Mouse (Mus musculus) embryonic fibroblast, embryonic 13.5 days (primary cell): ENCODE data around the gene Zfp786.

Source experiments
- CTCF ChIP-seq: IDR thresholded peaks from 2 replicates; pipeline ENCODE4 v1.5.1; 2011; ENCODE audit warnings: mild to moderate bottlenecking, control low read depth, low read length, moderate library complexity, borderline replicate concordance; ENCODE audit not compliant: insufficient read depth
- POLR2A ChIP-seq: IDR thresholded peaks from 2 replicates; pipeline ENCODE4 v1.6.1; 2011; ENCODE audit warnings: low read depth, mild to moderate bottlenecking, control low read depth, low read length, moderate library complexity

DNA sequence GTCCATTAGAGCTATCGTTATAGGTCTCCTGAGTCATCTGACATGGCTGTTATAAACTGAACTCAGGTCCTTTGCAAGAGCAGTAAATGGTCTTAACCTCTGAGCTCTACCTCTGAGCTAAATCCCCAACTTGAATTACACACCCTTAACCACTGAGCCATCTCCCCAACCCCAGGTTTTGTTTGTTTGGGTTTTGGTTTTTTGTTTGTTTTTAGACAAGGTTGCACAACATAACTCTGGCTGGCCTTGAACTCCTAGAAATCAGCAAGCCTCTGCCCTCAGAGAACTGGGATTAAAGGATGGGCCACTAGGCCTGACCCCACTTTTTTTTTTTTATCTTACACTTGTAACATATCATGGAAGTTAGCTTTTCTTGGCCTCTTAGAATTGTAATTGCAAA lies 14.5 kb downstream of the Zfp786 start:
- no peak for TF ChIP-seq CTCF
- TF ChIP-seq POLR2A = no peak
